Mouse (Mus musculus): ENCODE results near the gene Kif1b.

GRCm38 (mm10) chr4:149154859-149155258 is 152.6 kb downstream of the Kif1b start:
- no peak for TF ChIP-seq CTCF (IDR thresholded peaks at IDR 0.05)
- no peak for TF ChIP-seq EP300 (IDR thresholded peaks at IDR 0.05)
